Mouse (Mus musculus) heart, adult 2 months (tissue): ENCODE measurements around the gene Rpl12.

ENCODE experiments used
- CTCF ChIP-seq: fragments of 200-600 bp; IDR thresholded peaks from 2 replicates; pipeline ENCODE4 v1.8.1; 2022; ENCODE audit warnings: antibody characterized with exemption, mild to moderate bottlenecking, moderate library complexity
- POLR2A ChIP-seq: fragments of 200-500 bp; IDR thresholded peaks from 2 replicates; pipeline ENCODE4 v1.6.1; 2011; ENCODE audit warnings: mild to moderate bottlenecking, low read depth, low read length, control low read depth; ENCODE audit not compliant: insufficient read depth

- TF ChIP-seq POLR2A (no peak), CTCF (no peak)
Observed at GRCm38 (mm10) chr2:32921235-32921634, 40.1 kb upstream of the Rpl12 start.
